Mouse (Mus musculus) ES-E14 (cell line): ENCODE measurements around the gene Arnt2. TPM values are rescaled to one million over a fixed set of nuclear protein-coding genes. Genes with fewer than 3 reads are reported as not detected.

Experiments used
- DNase-seq: peaks from one replicate; pipeline ENCODE4 v3.0.0-alpha.2; 2013; ENCODE audit warnings: low read depth, low spot score
- H3K27ac ChIP-seq: 2 replicates; pipeline ENCODE4 v1.5.1; 2012; ENCODE audit warnings: low read depth, mild to moderate bottlenecking, low read length, moderate library complexity, mixed read lengths; ENCODE audit not compliant: poor library complexity, insufficient read depth, severe bottlenecking
- H3K36me3 ChIP-seq: 2 replicates; pipeline ENCODE4 v1.6.1; 2012; ENCODE audit warnings: mild to moderate bottlenecking, low read length, moderate library complexity, mixed read lengths; ENCODE audit not compliant: control insufficient read depth, poor library complexity, insufficient read depth, severe bottlenecking
- H3K4me1 ChIP-seq, 2 experiments: fragments of 150-350 bp in 1 of 2; sonication (generic) in 1 of 2; 2 replicates each; pipeline ENCODE4 v1.6.1; 2012; ENCODE audit warnings: low read length in 2 of 2, mild to moderate bottlenecking in 1 of 2, mixed read lengths in 1 of 2; ENCODE audit not compliant: control insufficient read depth in 2 of 2, insufficient read depth in 2 of 2, poor library complexity in 1 of 2
- H3K4me3 ChIP-seq, 2 experiments: fragments of 150-350 bp in 1 of 2; sonication (generic) in 1 of 2; 2 replicates each; pipeline ENCODE4 v1.5.1; 2012; ENCODE audit warnings: low read length in 2 of 2, low read depth in 1 of 2, mild to moderate bottlenecking in 1 of 2, mixed read lengths in 1 of 2; ENCODE audit not compliant: insufficient read depth in 1 of 2, poor library complexity in 1 of 2, severe bottlenecking in 1 of 2
- H3K9ac ChIP-seq: 2 replicates; pipeline ENCODE4 v1.6.1; 2012; ENCODE audit warnings: low read depth, mild to moderate bottlenecking, low read length, mixed read lengths; ENCODE audit not compliant: poor library complexity, insufficient read depth, severe bottlenecking
- H3K9me3 ChIP-seq: fragments of 150-350 bp; sonication (generic); 2 replicates; pipeline ENCODE4 v1.6.1; 2012; ENCODE audit warnings: low read depth, mild to moderate bottlenecking, low read length; ENCODE audit not compliant: control insufficient read depth, insufficient read depth
- CHD2 ChIP-seq: IDR thresholded peaks from 2 replicates; pipeline ENCODE4 v1.6.1; 2014; ENCODE audit warnings: mild to moderate bottlenecking, low read depth, low read length, inconsistent platforms
- HCFC1 ChIP-seq: IDR thresholded peaks from 2 replicates; pipeline ENCODE4 v1.6.1; 2012; ENCODE audit warnings: low read length, inconsistent platforms, borderline replicate concordance; ENCODE audit not compliant: insufficient read depth
- MAFK ChIP-seq: IDR thresholded peaks from 2 replicates; pipeline ENCODE4 v1.6.1; 2014; ENCODE audit warnings: mild to moderate bottlenecking, low read depth, low read length, inconsistent platforms; ENCODE audit not compliant: insufficient read depth
- ZC3H11A ChIP-seq: IDR thresholded peaks from 2 replicates; pipeline ENCODE4 v1.6.1; 2012; ENCODE audit warnings: low read depth, mild to moderate bottlenecking, inconsistent platforms, low read length, borderline replicate concordance
- ZNF384 ChIP-seq: IDR thresholded peaks from 2 replicates; pipeline ENCODE4 v1.6.1; 2012; ENCODE audit warnings: low read depth, low read length, inconsistent platforms
- in situ Hi-C, 2 experiments: fragments of 600-800 bp; cut with MboI; formaldehyde crosslinking; loops; one replicate each; pipeline ENCODE4 v1.15.1; 2025; ENCODE audit warnings: low sequenced_read_pairs in 2 of 2, inconsistent platforms in 1 of 2; ENCODE audit not compliant: unreplicated experiment in 2 of 2
- total RNA-seq: library from RNA; depleted of rRNA; stranded (reverse); fragments of 300-350 nt; gene quantifications from 2 replicates; pipeline ENCODE4 v1.2.3, GENCODE M21; 2012

The Arnt2 gene
- total RNA-seq, 1 experiment: 2.8 TPM

- in situ Hi-C loops: no loop called here
- Histone ChIP-seq H3K9ac (no peak overlapping the region), H3K4me3 (no peak overlapping the region), H3K9me3 (no peaks in the 10 kb centered on the region), H3K36me3 (no peaks in the 10 kb centered on the region), H3K4me1 (peaks cover 0 to 2% of the 10 kb centered on the region in 2 experiments; a peak in 1 of 4 replicates), H3K27ac (no peak overlapping the region)
- no peak for DNase-seq
- no peak for TF ChIP-seq ZNF384
- no peak for TF ChIP-seq CHD2
- no peak for TF ChIP-seq MAFK
Observed at GRCm38 (mm10) chr7:84261341-84261740, 148.6 kb downstream of the Arnt2 start.

DNA sequence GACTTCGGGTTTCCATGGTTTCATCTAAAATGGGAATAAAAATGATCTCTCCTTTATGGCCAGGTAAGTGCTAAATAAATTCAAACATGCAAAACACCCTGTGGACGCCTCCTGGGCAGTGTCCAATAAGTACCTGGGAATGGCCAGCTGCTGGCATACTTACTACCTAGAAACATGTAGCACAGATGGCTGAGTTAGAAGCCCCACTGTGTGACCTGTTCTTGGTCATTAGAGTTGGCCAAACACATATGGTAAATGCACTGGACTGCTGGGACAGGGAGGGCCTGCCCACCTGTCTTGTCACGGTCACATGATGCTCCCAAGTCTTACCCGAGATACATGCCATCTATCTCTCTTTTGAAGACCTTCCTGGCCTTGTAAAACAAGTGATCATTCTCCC lies 149.6 kb downstream of the Arnt2 start:
- Histone ChIP-seq H3K4me1 (peaks cover 0 to 2% of the 10 kb centered on the region in 2 experiments; a peak in 1 of 4 replicates), H3K27ac (no peak overlapping the region), H3K4me3 (no peak overlapping the region), H3K9ac (no peak overlapping the region), H3K36me3 (no peaks in the 10 kb centered on the region), H3K9me3 (no peaks in the 10 kb centered on the region)
- in situ Hi-C loops: no loop called here
- no peak for DNase-seq
- TF ChIP-seq HCFC1 (no peak), CHD2 (no peak), ZC3H11A (no peak), ZNF384 (no peak), MAFK (no peak)

GRCm38 (mm10) chr7:84259309-84259985 lies 150.5 kb downstream of the Arnt2 start:
- Histone ChIP-seq H3K9ac (no peak overlapping the region), H3K9me3 (no peaks in the 10 kb centered on the region), H3K27ac (no peak overlapping the region), H3K4me3 (no peak overlapping the region), H3K4me1 (peaks cover 2% of the 10 kb centered on the region in 2 experiments; a peak in 1 of 4 replicates), H3K36me3 (no peaks in the 10 kb centered on the region)
- TF ChIP-seq HCFC1 (no peak), ZC3H11A (no peak), ZNF384 (no peak), MAFK (no peak), CHD2 (no peak)
- in situ Hi-C loops: no loop called here
- DNase-seq: no peak

GRCm38 (mm10) chr7:84256661-84257060 lies 153.3 kb downstream of the Arnt2 start:
- TF ChIP-seq MAFK (no peak), ZNF384 (no peak), ZC3H11A (no peak)
- no peak for DNase-seq
- peaks cover 2% of the 10 kb centered on the region in 2 experiments; a peak in 1 of 4 replicates for H3K4me1 ChIP-seq
- in situ Hi-C loops: no loop called here
- no peaks in the 10 kb centered on the region for H3K9me3 ChIP-seq
- no peak overlapping the region for H3K9ac ChIP-seq
- no peak overlapping the region for H3K27ac ChIP-seq
- no peak overlapping the region for H3K4me3 ChIP-seq
- H3K36me3 ChIP-seq: no peaks in the 10 kb centered on the region

GRCm38 (mm10) chr7:84256245-84256644 lies 153.7 kb downstream of the Arnt2 start:
- H3K9me3 ChIP-seq: no peaks in the 10 kb centered on the region
- in situ Hi-C loops: no loop called here

More at GRCm38 (mm10) chr7:84256245-84256644, 153.7 kb downstream of the Arnt2 start:
- no peak overlapping the region for H3K4me3 ChIP-seq
- peaks cover 2% of the 10 kb centered on the region in 2 experiments; a peak in 1 of 4 replicates for H3K4me1 ChIP-seq
- no peak for DNase-seq
- no peaks in the 10 kb centered on the region for H3K36me3 ChIP-seq
- TF ChIP-seq ZC3H11A (no peak), MAFK (no peak), CHD2 (no peak), HCFC1 (no peak), ZNF384 (no peak)
- H3K9ac ChIP-seq: no peak overlapping the region
- H3K27ac ChIP-seq: no peak overlapping the region
